Mouse (Mus musculus) forebrain, embryonic 14.5 days (tissue): ENCODE results near the gene Zfp202. TPM values are rescaled to one million over a fixed set of nuclear protein-coding genes. Genes with fewer than 3 reads are reported as not detected.
"Not testable (repeated sequence)": the region's sequence is repeated elsewhere in the genome, so short reads cannot be mapped to it uniquely, and the experiment has no call there.

Source experiments
- ATAC-seq: fragments of 200-750 bp; cut with Nextera tagmentation; 2 replicates; pipeline ENCODE4 v1.8.0; 2017; ENCODE audit warnings: mild to moderate bottlenecking, moderate library complexity
- DNase-seq: peaks from one replicate; pipeline ENCODE4 v3.0.0-alpha.2; 2015; ENCODE audit warnings: low spot score
- H3K27ac ChIP-seq: fragments of 300-500 bp; sonication (generic); 2 replicates; pipeline ENCODE4 v1.5.1; 2014; ENCODE audit warnings: low read depth, mild to moderate bottlenecking, control low read depth, low read length, moderate library complexity
- H3K27me3 ChIP-seq: fragments of 300-500 bp; sonication (generic); replicated peaks from 2 replicates; pipeline ENCODE4 v1.6.1; 2014; ENCODE audit warnings: low read length, control low read depth, mixed read lengths; ENCODE audit not compliant: control insufficient read depth, insufficient read depth
- H3K36me3 ChIP-seq: fragments of 300-500 bp; sonication (generic); 2 replicates; pipeline ENCODE4 v1.6.1; 2014; ENCODE audit warnings: low read length, control low read depth; ENCODE audit not compliant: control insufficient read depth, insufficient read depth
- H3K4me1 ChIP-seq: fragments of 300-500 bp; sonication (generic); 2 replicates; pipeline ENCODE4 v1.6.1; 2014; ENCODE audit warnings: antibody characterized with exemption, low read length, control low read depth; ENCODE audit not compliant: control insufficient read depth, insufficient read depth
- H3K4me2 ChIP-seq: fragments of 300-500 bp; sonication (generic); 2 replicates; pipeline ENCODE4 v1.6.1; 2014; ENCODE audit warnings: mild to moderate bottlenecking, control low read depth, low read length
- H3K4me3 ChIP-seq: fragments of 300-500 bp; sonication (generic); 2 replicates; pipeline ENCODE4 v1.5.1; 2014; ENCODE audit warnings: low read depth, low read length, control low read depth
- H3K9ac ChIP-seq: fragments of 300-500 bp; sonication (generic); 2 replicates; pipeline ENCODE4 v1.6.1; 2014; ENCODE audit warnings: mild to moderate bottlenecking, low read length, control low read depth, moderate library complexity
- H3K9me3 ChIP-seq: fragments of 300-500 bp; sonication (generic); replicated peaks from 2 replicates; pipeline ENCODE4 v1.6.1; 2016; ENCODE audit warnings: low read length, control low read depth, mixed read lengths; ENCODE audit not compliant: control insufficient read depth
- WGBS: fragments of 180-500 bp; shearing (Covaris S2); extraction: QIAGEN DNeasy Blood & Tissue Kit; methylation state at CpG from one replicate; pipeline ENCODE4 v1.1.7; 2014; 5-methylcytosine and 5-hydroxymethylcytosine counted together
- polyA plus RNA-seq: library from polyadenylated mRNA; unstranded; fragments of >200 nt; fragmentation: Nextera tagmentation; extraction: Ambion mirVana; gene quantifications from 2 replicates; pipeline ENCODE4 v1.2.1, GENCODE M21; 2014

Gene Zfp202
- 8.5 and 12.0 TPM in 2 replicates for polyA plus RNA-seq

- H3K4me1 ChIP-seq = peaks cover 12% of the 10 kb centered on the region
- peak within 1 kb of the TSS; percentile 82 for H3K4me3 ChIP-seq
- peak within 1 kb of the TSS; percentile 44; the same call in 1 of the 2 replicates for H3K27ac ChIP-seq
- H3K4me2 ChIP-seq = peak within 1 kb of the TSS; percentile 80
- DNase-seq (peak; percentile 91), ATAC-seq (peak; percentile 99)
- no peaks in the 10 kb centered on the region for H3K9me3 ChIP-seq
- under 1% methylated on average over 52 of the region's 63 CpGs for WGBS
- peak within 1 kb of the TSS; percentile 80 for H3K9ac ChIP-seq
- H3K27me3 ChIP-seq = no peaks in the 10 kb centered on the region
- H3K36me3 ChIP-seq = no peaks in the 10 kb centered on the region
Observed at GRCm38 (mm10) chr9:40192098-40193038, at the start of gene Zfp202. TSS of gene Zfp202 (plus strand) at chr9:40192316.

- H3K4me2 ChIP-seq = no peak overlapping the region
- no peak overlapping the region for H3K4me3 ChIP-seq
- H3K27ac ChIP-seq = no peak overlapping the region
- no peaks in the 10 kb centered on the region for H3K27me3 ChIP-seq
- WGBS = 72% methylated on average over 4 of the region's 4 CpGs
- no peaks in the 10 kb centered on the region for H3K9me3 ChIP-seq
- DNase-seq (no peak), ATAC-seq (no peak)
- H3K9ac ChIP-seq = no peak overlapping the region
- H3K4me1 ChIP-seq = no peaks in the 10 kb centered on the region
- no peaks in the 10 kb centered on the region for H3K36me3 ChIP-seq
Observed at GRCm38 (mm10) chr9:40155118-40155644, 36.9 kb upstream of the Zfp202 start.

GRCm38 (mm10) chr9:40166446-40166845, 25.7 kb upstream of the Zfp202 start:
- Histone ChIP-seq H3K9ac (no peak overlapping the region), H3K27me3 (no peaks in the 10 kb centered on the region), H3K4me1 (no peaks in the 10 kb centered on the region), H3K4me2 (no peak overlapping the region), H3K27ac (no peak overlapping the region), H3K36me3 (no peaks in the 10 kb centered on the region), H3K4me3 (no peak overlapping the region), H3K9me3 (no peaks in the 10 kb centered on the region)
- DNase-seq (no peak), ATAC-seq (no peak)
- WGBS = 93% methylated on average over 1 of the region's 1 CpGs

- Histone ChIP-seq H3K9me3 (no peaks in the 10 kb centered on the region), H3K27ac (no peak overlapping the region), H3K4me2 (no peak overlapping the region), H3K36me3 (no peaks in the 10 kb centered on the region), H3K4me3 (no peak overlapping the region), H3K27me3 (no peaks in the 10 kb centered on the region), H3K9ac (no peak overlapping the region), H3K4me1 (no peaks in the 10 kb centered on the region)
- WGBS = 88% methylated on average over 6 of the region's 6 CpGs
- DNase-seq = no peak
- ATAC-seq = no peak
Observed at GRCm38 (mm10) chr9:40177017-40177416, 15.1 kb upstream of the Zfp202 start.

- H3K9ac ChIP-seq = no peak within 1 kb of the TSS
- 83% methylated on average over 5 of the region's 5 CpGs for WGBS
- ATAC-seq (no peak), DNase-seq (no peak)
- no peak within 1 kb of the TSS for H3K4me3 ChIP-seq
- no peak within 1 kb of the TSS for H3K4me2 ChIP-seq
- no peaks in the 10 kb centered on the region for H3K4me1 ChIP-seq
- no peaks in the 10 kb centered on the region for H3K9me3 ChIP-seq
- no peaks in the 10 kb centered on the region for H3K27me3 ChIP-seq
- H3K36me3 ChIP-seq = no peaks in the 10 kb centered on the region
- no peak within 1 kb of the TSS for H3K27ac ChIP-seq
Observed at GRCm38 (mm10) chr9:40180620-40181019, 11.5 kb upstream of the Zfp202 start, which contains the start of gene Olfr986. TSS of gene Olfr986 (plus strand) at chr9:40180920.

- H3K4me2 ChIP-seq, ATAC-seq, H3K27me3 ChIP-seq, H3K9ac ChIP-seq, DNase-seq, H3K4me1 ChIP-seq, H3K9me3 ChIP-seq, H3K4me3 ChIP-seq, H3K36me3 ChIP-seq, H3K27ac ChIP-seq: not testable (repeated sequence)
- 88% methylated on average over 2 of the region's 2 CpGs for WGBS
Observed at GRCm38 (mm10) chr9:40185166-40185565, 7.0 kb upstream of the Zfp202 start.

- H3K27me3 ChIP-seq = no peaks in the 10 kb centered on the region
- no peaks in the 10 kb centered on the region for H3K9me3 ChIP-seq
- no peaks in the 10 kb centered on the region for H3K36me3 ChIP-seq
- H3K4me3 ChIP-seq = peak overlapping the region; percentile 82
- peaks cover 12% of the 10 kb centered on the region for H3K4me1 ChIP-seq
- no peak for DNase-seq
- H3K4me2 ChIP-seq = peak overlapping the region; percentile 80
- H3K9ac ChIP-seq = peak overlapping the region; percentile 80
- no peak for ATAC-seq
- 95% methylated on average over 9 of the region's 9 CpGs for WGBS
- no peak overlapping the region for H3K27ac ChIP-seq
Observed at GRCm38 (mm10) chr9:40191086-40191876, 835 bp upstream of the Zfp202 start.

GRCm38 (mm10) chr9:40195981-40196380, 3.9 kb downstream of the Zfp202 start:
- Histone ChIP-seq H3K27me3 (no peaks in the 10 kb centered on the region), H3K4me2 (no peak overlapping the region), H3K4me3 (no peak overlapping the region), H3K9ac (no peak overlapping the region), H3K9me3 (no peaks in the 10 kb centered on the region), H3K27ac (no peak overlapping the region), H3K36me3 (no peaks in the 10 kb centered on the region), H3K4me1 (peaks cover 12% of the 10 kb centered on the region)
- DNase-seq (no peak), ATAC-seq (no peak)
- 94% methylated on average over 3 of the region's 3 CpGs for WGBS
